Mouse (Mus musculus) olfactory bulb, adult 2 months (tissue): ENCODE results near the gene Rap1a.

ENCODE experiments used
- CTCF ChIP-seq: fragments of 200-500 bp; IDR thresholded peaks from 2 replicates; pipeline ENCODE4 v1.5.1; 2012; ENCODE audit warnings: low read depth, mild to moderate bottlenecking, low read length, moderate library complexity; ENCODE audit not compliant: insufficient read depth
- POLR2A ChIP-seq: fragments of 200-500 bp; IDR thresholded peaks from 2 replicates; pipeline ENCODE4 v1.6.1; 2012; ENCODE audit warnings: mild to moderate bottlenecking, low read depth, low read length, moderate library complexity; ENCODE audit not compliant: insufficient read depth

DNA sequence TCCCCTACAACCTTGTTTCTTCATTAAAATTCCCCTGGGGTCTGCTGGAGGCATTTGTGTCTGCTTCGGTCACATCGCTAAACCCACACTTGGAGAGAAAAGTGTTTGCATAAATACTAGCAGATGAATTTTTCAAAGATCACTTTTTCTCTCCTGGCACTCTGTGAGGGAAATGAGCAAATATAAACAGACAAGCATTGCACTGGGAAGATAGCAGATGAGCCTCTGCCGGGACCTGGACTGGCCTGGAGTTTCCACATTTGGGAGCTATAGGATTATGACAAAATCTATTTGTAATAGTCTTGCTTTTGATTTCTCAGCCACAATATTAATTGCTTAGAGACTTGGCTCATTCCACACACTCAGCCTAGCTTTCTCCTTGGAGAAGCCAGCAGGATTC, 19.1 kb upstream of the Rap1a start:
- TF ChIP-seq CTCF, result no peak
- TF ChIP-seq POLR2A, result no peak
